Mouse (Mus musculus) small intestine, adult 2 months (tissue): ENCODE data around the gene Gm9046. TPM values are rescaled to one million over a fixed set of nuclear protein-coding genes. Genes with fewer than 3 reads are reported as not detected.
A peak's percentile ranks its signal among the peaks of the same experiment; 100 is the strongest.
"Not testable (repeated sequence)": the region's sequence is repeated elsewhere in the genome, so short reads cannot be mapped to it uniquely, and the experiment has no call there.

ENCODE experiments used
- H3K27ac ChIP-seq: fragments of 200-500 bp; 2 replicates; pipeline ENCODE4 v1.5.1; 2012; ENCODE audit warnings: low read depth, low read length, control low read depth, inconsistent platforms; ENCODE audit not compliant: insufficient read depth
- H3K27me3 ChIP-seq: fragments of 200-500 bp; 2 replicates; pipeline ENCODE4 v1.6.1; 2012; ENCODE audit warnings: mild to moderate bottlenecking, moderate library complexity, low read length, inconsistent platforms; ENCODE audit not compliant: control insufficient read depth, insufficient read depth
- H3K36me3 ChIP-seq: fragments of 200-500 bp; 2 replicates; pipeline ENCODE4 v1.6.1; 2012; ENCODE audit warnings: mild to moderate bottlenecking, low read length, control low read depth, inconsistent platforms; ENCODE audit not compliant: control insufficient read depth, insufficient read depth
- H3K4me1 ChIP-seq: fragments of 200-500 bp; 2 replicates; pipeline ENCODE4 v1.6.1; 2012; ENCODE audit warnings: low read length, inconsistent platforms, mixed read lengths; ENCODE audit not compliant: control insufficient read depth, insufficient read depth, insufficient read length
- H3K4me3 ChIP-seq: fragments of 200-500 bp; 2 replicates; pipeline ENCODE4 v1.5.1; 2012; ENCODE audit warnings: low read depth, mild to moderate bottlenecking, control low read depth, inconsistent platforms, low read length, moderate library complexity
- CTCF ChIP-seq: fragments of 200-500 bp; IDR thresholded peaks from 2 replicates; pipeline ENCODE4 v1.5.1; 2012; ENCODE audit warnings: low read depth, mild to moderate bottlenecking, control low read depth, inconsistent platforms, low read length, moderate library complexity, mixed read lengths; ENCODE audit not compliant: insufficient replicate concordance, insufficient read length; ENCODE audit errors: extremely low read depth
- POLR2A ChIP-seq: fragments of 200-500 bp; IDR thresholded peaks from 2 replicates; pipeline ENCODE4 v1.6.1; 2012; ENCODE audit warnings: low read depth, mild to moderate bottlenecking, control low read depth, inconsistent platforms, low read length, moderate library complexity
- WGBS: fragments of 180-500 bp; shearing (Covaris S2); methylation state at CpG from one replicate; pipeline ENCODE4 v1.1.7; 2018; 5-methylcytosine and 5-hydroxymethylcytosine counted together
- polyA plus RNA-seq: library from polyadenylated mRNA; depleted of rRNA; stranded (reverse); fragments of >200 nt; gene quantifications from 2 replicates; pipeline ENCODE4 v1.2.3, GENCODE M21; 2012; rRNA removed

The Gm9046 gene
- not detected in 2 replicates for polyA plus RNA-seq

- not testable (repeated sequence) for H3K4me1 ChIP-seq, H3K4me3 ChIP-seq, H3K36me3 ChIP-seq, H3K27me3 ChIP-seq, H3K27ac ChIP-seq
- WGBS = no CpG with 5 or more reads among the region's 14 CpGs
Observed at GRCm38 (mm10) chr10:118343155-118343554, at the start of gene Gm9046. Gene Gm9046, minus strand, starts transcription at chr10:118343255.

GRCm38 (mm10) chr10:118370443-118370842 lies 27.4 kb upstream of the Gm9046 start:
- no peak overlapping the region for H3K4me3 ChIP-seq
- no peak overlapping the region for H3K27ac ChIP-seq
- TF ChIP-seq POLR2A (no peak), CTCF (peak; percentile 90; the same call in 1 of the 2 replicates)
- H3K36me3 ChIP-seq = no peaks in the 10 kb centered on the region
- H3K4me1 ChIP-seq = no peaks in the 10 kb centered on the region
- WGBS = 3% methylated on average over 10 of the region's 10 CpGs
- H3K27me3 ChIP-seq = no peaks in the 10 kb centered on the region

GRCm38 (mm10) chr10:118369518-118369917 lies 26.5 kb upstream of the Gm9046 start:
- H3K36me3 ChIP-seq = no peaks in the 10 kb centered on the region
- no peak overlapping the region for H3K27ac ChIP-seq
- TF ChIP-seq POLR2A (no peak), CTCF (no peak)
- H3K27me3 ChIP-seq = no peaks in the 10 kb centered on the region
- WGBS = 82% methylated on average over 9 of the region's 9 CpGs
- H3K4me3 ChIP-seq = no peak overlapping the region
- no peaks in the 10 kb centered on the region for H3K4me1 ChIP-seq

- WGBS = 50% methylated on average over 1 of the region's 11 CpGs
- not testable (repeated sequence) for H3K4me3 ChIP-seq, H3K27ac ChIP-seq, H3K4me1 ChIP-seq, H3K27me3 ChIP-seq, H3K36me3 ChIP-seq
Observed at GRCm38 (mm10) chr10:118354005-118354404, 10.9 kb upstream of the Gm9046 start, which contains the start of gene Gm9049. Gene Gm9049, minus strand, starts transcription at chr10:118354105.

- H3K27me3 ChIP-seq, H3K27ac ChIP-seq, H3K36me3 ChIP-seq, H3K4me1 ChIP-seq, H3K4me3 ChIP-seq: not testable (repeated sequence)
- WGBS = 58% methylated on average over 1 of the region's 14 CpGs
Observed at GRCm38 (mm10) chr10:118348579-118348978, 5.5 kb upstream of the Gm9046 start, which contains the start of gene Gm9048. Gene Gm9048, minus strand, starts transcription at chr10:118348679.

GRCm38 (mm10) chr10:118337731-118338130 lies 5.3 kb downstream of the Gm9046 start, which contains the start of gene Gm9045:
Gene Gm9045, minus strand, starts transcription at chr10:118337831.
- not testable (repeated sequence) for H3K27me3 ChIP-seq, H3K4me1 ChIP-seq, H3K27ac ChIP-seq, H3K36me3 ChIP-seq, H3K4me3 ChIP-seq
- no CpG with 5 or more reads among the region's 14 CpGs for WGBS

GRCm38 (mm10) chr10:118332308-118332707 lies 10.7 kb downstream of the Gm9046 start, which contains the start of gene Gm9044:
Gene Gm9044, minus strand, starts transcription at chr10:118332408.
- H3K36me3 ChIP-seq, H3K27me3 ChIP-seq, H3K27ac ChIP-seq, H3K4me3 ChIP-seq, H3K4me1 ChIP-seq: not testable (repeated sequence)
- no CpG with 5 or more reads among the region's 14 CpGs for WGBS

- not testable (repeated sequence) for H3K27ac ChIP-seq, H3K36me3 ChIP-seq, H3K27me3 ChIP-seq, H3K4me3 ChIP-seq, H3K4me1 ChIP-seq
- WGBS = no CpG with 5 or more reads among the region's 11 CpGs
Observed at GRCm38 (mm10) chr10:118326869-118327268, 16.2 kb downstream of the Gm9046 start, which contains the start of gene Gm9040. Gene Gm9040, minus strand, starts transcription at chr10:118326969.
